Mouse (Mus musculus) fat pad, adult 2 months (tissue): ENCODE data around the gene Hsf5.

Source experiments
- DNase-seq: peaks from one replicate; pipeline ENCODE4 v3.0.0-alpha.2; 2011; ENCODE audit warnings: low read depth, low spot score; ENCODE audit errors: extremely low read depth

Gene Hsf5

DNA sequence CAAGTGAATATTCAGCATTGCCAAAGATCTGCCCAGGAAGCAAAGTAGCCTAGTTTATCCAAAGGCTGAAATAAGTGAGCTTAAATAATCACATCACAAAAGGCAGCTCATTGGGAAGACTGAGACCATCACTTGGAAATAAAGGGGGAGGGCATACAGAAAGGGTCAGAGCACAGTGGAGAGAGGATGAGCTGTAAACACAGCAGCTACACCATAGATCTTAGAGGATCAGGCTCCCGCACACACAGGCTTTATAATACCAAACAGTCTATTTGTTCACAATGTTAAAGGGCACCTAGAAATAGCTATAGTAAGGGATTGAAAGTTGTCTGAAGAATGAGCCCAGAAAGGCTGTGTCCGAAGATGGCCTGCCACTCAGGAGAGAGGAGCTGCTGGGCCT lies 21.8 kb downstream of the Hsf5 start:
- no peak for DNase-seq

DNA sequence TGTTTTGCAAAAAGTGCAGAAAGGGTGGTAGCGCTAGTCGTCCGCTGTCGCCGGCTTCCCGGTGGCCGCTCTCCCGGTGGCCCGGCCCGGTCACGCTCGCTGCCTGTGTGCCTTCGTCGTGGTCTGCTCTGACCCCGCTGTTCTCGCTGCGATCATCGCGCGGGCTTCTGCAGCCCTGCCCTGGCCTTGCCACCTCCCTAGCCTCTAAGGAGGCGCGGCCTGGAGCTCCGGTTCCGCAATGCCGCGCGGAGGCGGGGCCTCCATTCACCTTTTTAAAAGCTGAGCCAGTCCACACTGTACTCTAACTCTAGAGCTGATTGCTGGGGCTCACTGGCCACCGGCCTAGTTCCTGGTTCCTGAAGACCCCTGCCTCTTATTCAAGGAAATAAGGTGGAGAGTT lies 22.2 kb downstream of the Hsf5 start:
- no peak for DNase-seq

DNA sequence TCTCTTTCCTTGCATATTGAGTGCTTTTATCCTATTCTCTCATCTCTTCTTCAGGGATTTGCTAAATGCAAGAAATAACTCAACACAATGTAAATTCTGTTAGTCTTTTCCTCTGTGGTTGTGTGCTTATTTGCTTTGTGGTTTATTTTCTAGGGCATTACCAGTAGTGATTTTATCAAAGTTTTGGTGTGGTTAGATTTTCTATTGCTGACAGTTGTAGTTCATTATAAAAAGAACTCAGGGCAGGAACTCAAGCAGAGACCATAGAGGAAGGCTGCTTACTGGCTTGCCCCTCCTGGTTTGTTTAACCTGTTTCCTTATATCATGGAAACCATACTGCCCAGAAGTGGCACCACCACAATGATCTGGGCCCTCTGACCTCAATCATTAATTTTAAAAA lies 25.9 kb downstream of the Hsf5 start:
- DNase-seq: no peak

DNA sequence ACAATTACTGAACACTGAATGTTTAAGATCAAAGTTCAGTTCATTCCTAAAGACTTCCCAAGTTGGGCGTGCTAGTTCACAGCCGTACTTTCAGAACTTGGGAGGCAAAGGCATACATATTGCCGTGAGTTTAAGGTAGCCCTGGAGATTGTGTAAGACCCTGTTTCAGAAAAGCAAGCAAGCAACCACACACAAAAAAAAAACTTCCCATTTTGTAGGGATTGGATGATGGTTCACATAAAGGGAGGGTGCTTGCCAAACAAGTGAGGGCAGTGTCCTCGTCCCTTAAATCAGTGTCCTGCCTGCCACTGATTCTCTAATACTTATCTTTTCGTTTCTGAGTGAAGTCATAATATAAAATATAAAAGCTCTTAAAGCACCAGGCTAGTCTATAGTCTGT lies 37.7 kb downstream of the Hsf5 start:
- DNase-seq: no peak

DNA sequence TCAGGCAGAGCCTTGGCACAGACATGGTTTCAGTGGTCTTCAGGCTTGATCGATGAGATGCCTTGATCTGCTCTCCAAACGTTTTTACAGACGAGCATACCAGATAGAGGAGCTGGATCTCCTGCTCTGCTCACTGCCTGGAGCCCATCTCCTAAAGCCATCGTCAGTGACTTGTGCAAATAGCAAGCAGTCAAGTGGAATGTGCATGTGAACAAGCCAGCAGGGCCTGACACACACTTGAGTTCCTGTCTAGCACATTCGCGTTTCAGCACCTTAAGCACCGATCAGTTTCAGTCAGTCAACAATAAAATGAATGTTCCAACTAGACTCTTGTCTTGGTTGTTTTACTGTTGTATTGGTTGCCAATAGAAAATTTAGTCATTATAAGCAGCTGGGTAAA lies 42.3 kb downstream of the Hsf5 start:
- DNase-seq: no peak

DNA sequence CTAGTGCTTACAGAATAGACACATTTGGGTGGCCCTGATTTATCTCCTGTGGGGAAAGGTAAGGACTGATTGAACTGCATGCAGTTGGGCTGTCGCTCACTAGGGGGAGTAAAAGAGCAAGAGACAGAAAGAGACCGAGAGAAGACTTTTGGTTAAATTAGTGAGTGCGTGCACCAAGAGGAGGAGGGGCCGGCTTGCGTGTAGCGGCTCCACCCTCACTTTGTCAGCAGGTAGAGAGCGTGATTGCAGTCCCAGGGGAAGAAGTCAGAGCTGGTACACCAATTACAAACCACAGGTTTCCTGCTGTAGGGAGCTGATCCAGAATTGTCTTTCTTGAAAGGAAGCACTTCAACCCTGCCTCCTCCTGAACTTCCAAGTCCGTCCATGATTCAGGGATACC lies 45.4 kb downstream of the Hsf5 start, which contains the start of gene Rnf43:
Rnf43 (plus strand) TSS at position 316 of the 400 bp plus-strand sequence.
- DNase-seq: peak; percentile 78

DNA sequence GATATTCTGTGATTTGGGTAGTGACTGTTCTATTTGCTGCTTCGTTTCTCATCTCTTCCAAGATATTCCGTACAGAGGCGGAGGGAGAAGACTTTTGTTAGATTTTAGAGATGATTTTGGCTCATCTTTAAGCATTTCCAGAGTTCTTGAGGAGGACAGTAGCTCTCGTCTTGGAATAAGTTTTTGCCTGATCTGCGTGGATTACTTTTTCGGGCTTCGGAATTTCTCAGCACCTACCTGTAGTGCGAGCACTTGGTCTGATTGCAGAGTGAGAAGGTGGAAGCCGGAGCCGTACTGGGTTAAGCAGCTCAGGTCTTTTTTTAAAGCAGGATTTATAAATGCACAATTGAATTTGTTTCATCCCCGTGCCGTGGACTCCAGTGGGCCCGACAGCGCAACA lies 45.9 kb downstream of the Hsf5 start:
- DNase-seq: no peak

DNA sequence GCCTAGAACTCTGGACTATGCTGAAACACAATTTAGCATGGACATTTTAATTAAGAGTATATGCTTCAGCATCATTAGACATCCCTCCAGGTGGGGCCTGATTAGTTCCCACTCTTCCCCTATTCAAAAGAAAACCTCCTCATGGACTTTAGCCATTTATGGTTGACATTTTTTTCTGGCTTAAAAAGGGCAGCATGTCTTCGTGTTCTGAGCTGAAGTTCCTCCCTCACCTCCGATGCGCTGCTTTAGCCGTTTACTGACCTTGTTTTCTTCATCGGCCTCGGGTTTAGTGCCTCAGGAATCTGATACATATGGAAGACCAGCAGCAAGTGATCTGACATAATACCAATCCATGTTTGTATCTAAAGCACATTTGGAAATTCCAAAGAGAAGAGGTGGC lies 47.0 kb downstream of the Hsf5 start:
- no peak for DNase-seq

DNA sequence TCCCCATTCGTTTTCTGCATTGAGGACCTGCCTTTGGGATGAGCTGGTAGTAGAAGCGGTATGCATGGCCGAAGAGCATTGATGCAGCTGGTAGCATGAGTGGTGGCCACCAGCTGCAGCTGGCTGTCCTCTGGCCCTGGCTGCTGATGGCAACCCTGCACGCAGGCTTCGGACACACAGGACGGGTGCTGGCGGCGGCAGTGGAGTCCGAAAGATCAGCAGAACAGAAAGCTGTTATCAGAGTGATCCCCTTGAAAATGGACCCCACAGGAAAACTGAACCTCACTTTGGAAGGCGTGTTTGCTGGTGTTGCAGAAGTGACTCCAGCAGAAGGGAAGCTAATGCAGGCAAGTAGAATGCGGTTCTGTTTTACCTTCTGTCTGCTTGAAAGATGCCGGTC lies 47.6 kb downstream of the Hsf5 start:
- DNase-seq: no peak

DNA sequence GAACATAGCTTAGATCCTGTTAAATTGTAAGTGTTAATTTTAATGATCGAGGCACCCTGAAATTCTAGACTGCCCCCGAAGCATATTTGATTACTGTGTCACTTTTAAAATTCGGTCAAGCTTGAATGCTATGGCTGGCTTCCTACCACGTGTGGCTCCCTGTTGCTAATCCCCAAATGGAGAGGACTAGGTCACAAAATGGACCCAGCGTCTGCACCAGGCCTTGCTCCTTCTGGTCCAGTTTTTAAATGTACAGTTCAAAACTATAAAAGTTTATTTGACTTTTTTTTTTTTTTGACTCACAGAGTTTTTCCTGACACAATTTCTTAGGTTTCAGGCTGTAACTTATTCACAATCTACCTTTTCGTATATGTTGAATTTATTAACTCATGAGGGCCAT lies 48.3 kb downstream of the Hsf5 start:
- no peak for DNase-seq

DNA sequence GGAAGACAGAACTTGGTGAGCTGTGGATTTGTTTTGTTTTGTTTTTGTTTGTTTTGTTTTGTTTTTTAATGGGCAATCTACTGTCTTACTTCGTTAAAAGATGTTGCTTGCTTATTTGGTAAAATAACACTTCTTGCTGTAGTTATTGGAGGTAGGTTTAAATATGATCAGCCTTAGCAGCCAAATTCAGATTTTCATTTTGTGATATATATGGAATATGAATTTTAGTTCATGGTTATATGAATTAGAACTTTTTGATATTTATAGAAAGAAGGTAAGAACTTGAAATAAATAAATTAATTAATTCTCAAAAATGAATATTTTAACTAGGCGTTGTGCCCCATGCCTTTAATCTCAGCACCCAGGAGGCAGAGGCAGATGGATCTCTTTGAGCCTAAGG lies 48.7 kb downstream of the Hsf5 start:
- DNase-seq: no peak

DNA sequence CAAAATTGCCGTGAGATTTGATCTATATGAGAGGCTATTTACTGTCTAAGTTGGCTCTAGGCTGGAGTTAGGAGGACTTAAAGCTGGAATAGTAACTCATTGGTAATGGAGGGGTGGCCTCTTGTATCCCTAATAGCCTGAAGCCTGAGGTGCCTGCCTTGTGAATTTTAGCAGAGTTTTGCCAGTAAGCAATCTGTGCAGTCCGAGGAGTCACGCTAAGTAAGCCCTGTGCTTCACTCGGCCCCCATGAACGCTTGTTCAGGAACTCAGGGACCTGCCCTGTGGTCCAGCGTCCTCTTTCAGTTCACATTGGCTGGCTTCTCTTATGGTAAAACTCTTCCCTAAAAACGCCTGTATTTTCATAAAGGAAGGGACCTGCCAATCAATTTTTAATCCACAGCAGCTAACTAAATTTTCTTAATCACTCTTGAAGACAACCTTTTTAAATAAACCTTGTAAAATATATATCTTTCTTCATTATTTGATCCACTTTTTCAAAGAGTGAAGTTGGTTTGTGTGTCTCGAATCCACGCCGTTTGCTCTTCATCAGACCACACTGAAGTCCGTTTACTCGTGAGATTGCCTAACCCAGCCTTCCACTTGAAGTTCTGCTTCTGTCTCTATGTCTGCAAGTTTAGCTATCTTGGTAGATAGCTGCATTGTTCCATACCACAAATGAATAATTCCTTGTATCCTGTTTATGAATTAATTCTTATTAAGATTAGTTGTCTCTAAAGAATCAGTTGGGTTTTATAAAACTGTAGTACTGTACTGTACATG lies 49.5 kb downstream of the Hsf5 start:
- no peak for DNase-seq

DNA sequence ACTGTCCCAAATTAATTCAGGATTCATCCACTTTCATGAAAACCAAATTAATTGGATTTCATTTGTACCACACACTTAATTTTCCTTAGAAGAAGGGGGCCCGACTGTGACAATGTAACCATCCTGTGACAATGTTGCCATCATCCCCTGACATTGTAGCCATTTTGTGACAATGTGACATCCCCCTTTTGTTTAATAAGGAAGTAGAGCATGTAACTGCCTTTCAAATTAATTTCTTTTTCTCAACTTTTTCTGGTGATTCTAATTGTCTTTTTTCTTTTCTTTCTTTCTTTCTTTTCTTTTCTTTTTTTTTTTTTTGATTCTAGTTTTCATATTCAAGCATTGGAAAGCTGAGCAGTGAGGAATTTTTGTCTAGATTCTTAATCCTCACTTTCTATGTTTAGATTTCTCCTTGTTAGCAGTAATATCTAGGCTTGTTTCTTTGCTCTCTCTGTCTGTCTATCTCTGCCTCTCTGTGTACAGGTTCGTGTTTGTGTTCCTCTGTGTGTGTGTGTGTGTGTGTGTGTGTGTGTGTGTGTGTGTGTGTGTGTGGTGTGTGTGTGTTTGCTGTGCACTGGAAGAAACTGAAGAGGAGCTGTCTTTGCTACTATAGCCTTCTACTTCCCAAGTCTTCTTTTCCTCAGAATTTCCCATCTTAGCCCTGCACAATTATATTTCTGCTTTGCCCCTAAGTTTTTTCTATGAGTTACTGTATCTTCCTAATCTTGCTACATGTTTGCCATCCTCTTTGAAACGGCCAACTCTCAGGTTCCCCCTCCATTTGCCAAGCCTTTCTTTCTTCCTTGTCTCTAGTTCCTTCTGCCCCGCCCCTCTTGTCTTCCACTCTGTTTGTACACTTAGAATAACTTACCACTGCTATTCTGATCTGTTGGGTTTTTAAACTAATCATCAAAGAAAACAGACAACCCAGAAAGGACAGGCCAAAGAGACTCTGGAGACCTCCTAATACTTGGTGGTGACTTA lies 50.4 kb downstream of the Hsf5 start:
- DNase-seq: no peak

DNA sequence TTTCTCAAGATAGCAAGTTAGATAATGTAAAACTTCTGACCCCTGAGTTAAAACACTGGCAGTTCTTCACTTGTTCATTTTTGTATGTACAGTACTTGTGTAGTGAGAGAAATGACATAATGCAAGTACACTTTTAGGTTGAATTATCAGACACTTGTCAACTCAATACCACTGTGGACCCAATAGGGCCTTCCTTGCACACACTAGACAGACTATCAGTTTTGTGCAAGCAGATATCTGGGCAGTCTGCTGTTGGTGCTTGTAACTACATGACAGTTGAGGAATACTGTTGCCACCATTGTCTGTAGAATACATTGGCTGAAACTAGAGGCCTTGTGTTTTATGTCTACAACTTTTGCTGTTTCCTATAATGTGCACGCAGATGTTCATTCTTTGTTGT lies 56.3 kb downstream of the Hsf5 start:
- DNase-seq: no peak

DNA sequence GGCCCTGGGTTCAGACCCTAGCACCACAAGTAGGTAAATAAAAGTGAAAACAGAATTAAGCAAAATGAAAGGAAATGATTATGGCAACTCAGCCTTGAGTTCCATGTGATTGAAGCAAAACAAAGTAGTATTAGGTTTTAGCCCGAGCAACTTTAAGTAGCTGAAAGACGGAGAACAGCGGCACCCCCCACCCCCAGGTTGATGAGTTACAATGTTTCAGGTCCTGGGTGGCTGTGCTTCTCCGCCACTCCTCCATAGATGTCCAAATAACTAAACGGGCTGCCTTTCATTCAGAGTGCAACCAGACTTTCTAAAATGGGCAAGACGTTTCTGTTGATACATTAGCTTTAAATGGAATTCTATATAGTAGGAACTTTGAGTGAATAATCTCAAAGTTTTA lies 58.6 kb downstream of the Hsf5 start:
- DNase-seq: no peak

DNA sequence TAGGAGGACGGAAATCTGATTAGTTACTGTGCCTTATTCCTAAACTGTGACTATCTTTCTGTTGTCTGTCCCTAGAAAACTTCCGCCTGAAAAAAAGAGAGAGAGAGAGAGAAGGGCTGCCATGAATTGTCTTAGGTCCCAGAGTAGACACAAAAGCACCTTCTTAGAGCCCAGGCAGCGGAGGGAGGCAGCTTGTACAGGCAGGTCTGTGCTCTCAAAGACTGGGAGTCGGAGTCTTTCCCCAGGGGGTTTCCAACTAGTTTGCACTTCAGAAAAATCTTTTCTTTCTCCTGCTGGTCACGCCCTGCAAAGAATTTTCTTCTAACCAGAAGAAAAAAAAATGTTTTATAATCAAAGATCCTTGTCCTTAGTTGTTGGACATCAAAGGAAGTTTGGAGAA lies 60.8 kb downstream of the Hsf5 start:
- DNase-seq: no peak

DNA sequence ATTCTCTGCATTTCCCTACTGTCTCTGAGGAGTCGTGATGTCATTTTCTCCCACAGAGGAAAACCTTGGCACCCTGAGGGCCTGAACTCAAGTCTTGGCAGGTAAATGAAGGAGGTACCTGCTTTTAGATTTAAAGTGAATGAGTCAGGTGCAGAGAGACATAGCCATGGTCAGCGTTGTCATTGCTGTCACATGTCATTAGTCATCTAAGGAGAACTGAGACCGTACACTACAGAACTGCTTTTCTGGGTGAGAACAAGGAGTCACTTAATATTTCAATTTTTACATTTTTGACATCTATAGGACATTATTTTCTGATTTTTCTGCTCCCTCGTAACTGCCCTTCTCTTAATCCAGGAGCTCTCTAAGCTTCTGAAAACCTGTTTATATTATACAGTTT lies 61.6 kb downstream of the Hsf5 start:
- no peak for DNase-seq

DNA sequence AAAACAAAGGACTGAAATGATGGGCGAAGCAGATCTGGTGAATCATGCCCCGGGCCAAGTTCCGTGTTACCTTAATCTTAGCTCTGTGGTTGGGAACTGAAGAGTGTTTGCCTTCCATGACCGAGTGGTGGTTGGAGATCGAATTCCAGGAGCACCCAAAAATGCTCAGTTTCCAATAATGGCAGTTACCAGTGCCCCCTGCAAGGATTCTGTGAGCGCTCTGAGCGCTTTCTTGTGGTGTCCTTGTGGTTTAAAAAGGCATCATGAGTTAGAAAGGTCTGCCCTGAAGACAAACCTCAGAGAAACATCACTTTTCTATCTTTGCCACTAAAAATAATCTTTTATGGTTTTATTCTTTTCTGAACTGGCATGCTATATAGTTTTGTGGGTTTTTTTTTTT lies 62.0 kb downstream of the Hsf5 start:
- DNase-seq: no peak

DNA sequence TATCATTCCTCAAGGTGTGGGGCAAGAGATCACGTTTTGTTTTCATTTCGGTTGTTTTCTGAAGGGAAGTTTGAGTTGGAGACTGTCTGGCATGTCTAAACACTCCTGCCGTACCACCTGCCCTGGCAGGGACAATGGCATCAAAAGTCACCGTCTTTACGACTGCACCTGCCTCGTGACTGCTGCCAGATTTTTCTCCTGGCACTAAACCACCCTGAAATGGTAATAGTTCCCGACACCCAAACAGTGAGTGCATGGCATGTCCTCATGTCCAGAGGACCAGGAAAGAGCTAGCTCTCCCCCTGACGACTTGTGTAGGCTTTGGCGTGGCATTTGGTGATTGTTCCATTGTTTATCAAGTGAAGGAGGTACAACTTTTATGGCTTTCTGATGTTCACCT lies 63.8 kb downstream of the Hsf5 start:
- DNase-seq: no peak

DNA sequence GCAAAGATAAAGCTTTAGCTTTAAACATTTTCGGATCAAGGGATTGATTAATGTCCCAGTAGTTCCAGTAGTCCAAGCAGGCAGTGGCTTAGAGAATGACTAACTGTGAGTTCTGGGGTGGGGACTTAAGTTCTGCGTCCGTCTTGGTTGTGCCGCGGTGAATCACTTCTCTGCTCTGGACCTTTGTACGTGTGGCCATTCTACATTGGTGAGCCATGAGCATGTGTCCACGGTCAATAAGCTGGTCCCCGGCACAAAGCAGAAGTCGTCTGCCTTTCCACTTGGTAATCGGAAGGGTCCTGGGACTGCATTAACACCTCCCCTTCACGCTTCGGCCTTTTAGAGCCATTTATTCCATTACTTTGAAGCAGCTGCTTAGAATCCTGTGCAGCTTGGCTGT lies 65.1 kb downstream of the Hsf5 start:
- no peak for DNase-seq

DNA sequence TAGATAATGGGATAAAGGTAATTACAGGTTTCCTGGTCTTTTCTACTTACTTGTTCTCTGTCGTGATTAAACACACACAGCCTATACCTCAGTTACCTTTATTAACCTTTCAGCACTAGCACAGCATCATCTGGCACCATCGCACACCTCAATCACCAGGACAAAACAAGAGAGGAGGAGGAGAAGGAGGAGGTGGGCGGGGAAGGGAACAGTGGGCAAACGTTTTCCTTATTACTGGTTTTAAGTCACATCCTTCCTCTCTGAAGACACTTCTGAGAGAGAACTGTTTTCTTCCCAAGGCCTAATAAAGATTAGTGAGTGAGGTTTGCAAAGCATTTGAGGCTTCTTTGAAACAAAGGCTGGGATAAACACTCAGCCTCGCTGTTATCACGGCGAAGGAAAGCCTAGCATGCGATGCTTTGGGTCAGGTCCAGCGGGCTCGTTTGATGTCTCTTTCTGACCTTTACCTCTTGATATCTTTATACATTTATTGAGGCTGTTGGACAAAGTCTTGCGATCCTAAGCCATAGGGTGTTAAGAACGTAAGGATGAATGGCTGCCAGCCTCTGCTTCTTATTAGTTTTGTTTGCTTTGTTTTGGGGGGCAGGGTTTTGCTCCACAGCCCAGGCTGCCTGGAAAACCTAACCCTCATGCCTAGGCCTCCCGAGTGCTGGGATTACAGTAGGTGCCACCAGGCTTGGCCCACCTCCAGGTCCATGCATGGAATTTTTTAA lies 66.0 kb downstream of the Hsf5 start:
- DNase-seq: no peak

DNA sequence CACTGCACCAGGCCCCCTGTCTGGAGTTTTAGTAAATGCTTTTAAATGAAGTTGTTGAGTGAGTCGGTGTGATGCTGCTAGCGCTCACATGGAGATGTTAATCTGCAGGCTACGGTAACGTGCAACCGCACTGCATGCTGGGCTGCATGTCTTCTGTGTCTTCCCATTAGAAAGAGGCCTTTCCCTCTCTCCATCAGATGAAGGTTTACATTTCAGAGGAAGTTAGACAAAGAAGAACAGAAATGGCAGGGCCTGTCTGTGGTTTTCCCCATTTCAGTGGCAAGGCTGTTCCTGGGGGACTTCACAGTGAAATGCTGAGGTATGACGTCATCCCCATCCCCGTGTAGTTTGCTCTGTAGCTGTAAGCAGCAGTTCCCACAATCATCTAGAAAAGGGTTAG lies 69.4 kb downstream of the Hsf5 start:
- no peak for DNase-seq
